Mouse (Mus musculus) layer of hippocampus, postnatal 10 days (tissue): ENCODE measurements at regions not wholly inside any gene's neighbourhood (a gene's known extent, or its start where the extent isn't known, plus 50 kb on each side); places are given as distances from the start of the nearest gene placed in this dataset.

Experiments used
- DNase-seq, 2 experiments: peaks; one replicate each; pipeline ENCODE4 v3.0.0; 2021; ENCODE audit warnings: low spot score in 2 of 2

GRCm38 (mm10) chr9:63087195-63087594, 61.6 kb downstream of the Skor1 start:
- no peak for DNase-seq

GRCm38 (mm10) chr9:63086671-63087070, 62.1 kb downstream of the Skor1 start:
- no peak for DNase-seq

- DNase-seq: no peak
Measured at GRCm38 (mm10) chr9:63082830-63083229, 65.9 kb downstream of the Skor1 start.

- DNase-seq: no peak
Measured at GRCm38 (mm10) chr9:63082311-63082710, 66.5 kb downstream of the Skor1 start.

- no peak for DNase-seq
Measured at GRCm38 (mm10) chr9:63080406-63080805, 68.4 kb downstream of the Skor1 start.

GRCm38 (mm10) chr9:63075252-63075651, 73.5 kb downstream of the Skor1 start:
- DNase-seq: no peak

GRCm38 (mm10) chr9:63074803-63075202, 74.0 kb downstream of the Skor1 start:
- no peak for DNase-seq

GRCm38 (mm10) chr9:63074023-63074750, 74.6 kb downstream of the Skor1 start:
- DNase-seq: no peak

GRCm38 (mm10) chr9:63071032-63071431, 77.7 kb downstream of the Skor1 start:
- no peak for DNase-seq

- no peak for DNase-seq
Measured at GRCm38 (mm10) chr9:63069919-63070318, 78.8 kb downstream of the Skor1 start.

- DNase-seq: no peak
Measured at GRCm38 (mm10) chr9:63067054-63067406, 79.3 kb upstream of the Pias1 start.

- DNase-seq: no peak
Measured at GRCm38 (mm10) chr9:63066384-63067053, 78.8 kb upstream of the Pias1 start.

- DNase-seq: no peak
Measured at GRCm38 (mm10) chr9:63063525-63063924, 75.8 kb upstream of the Pias1 start.

- DNase-seq: no peak
Measured at GRCm38 (mm10) chr9:63060740-63061139, 73.0 kb upstream of the Pias1 start.

GRCm38 (mm10) chr9:63059234-63059842, 71.6 kb upstream of the Pias1 start:
- peak; percentile 60 to 70 for DNase-seq

- no peak for DNase-seq
Measured at GRCm38 (mm10) chr9:63058506-63059233, 70.9 kb upstream of the Pias1 start.

GRCm38 (mm10) chr9:63056695-63057349, 69.1 kb upstream of the Pias1 start:
- no peak for DNase-seq

GRCm38 (mm10) chr9:63052181-63052580, 64.5 kb upstream of the Pias1 start:
- DNase-seq: no peak

- no peak for DNase-seq
Measured at GRCm38 (mm10) chr9:63051631-63052030, 63.9 kb upstream of the Pias1 start.

GRCm38 (mm10) chr9:63049290-63049689, 61.6 kb upstream of the Pias1 start:
- no peak for DNase-seq

GRCm38 (mm10) chr9:63046981-63047380, 59.3 kb upstream of the Pias1 start:
- DNase-seq: no peak
